Mouse (Mus musculus) limb, embryonic 10.5 days (tissue): ENCODE measurements around the gene Casp14. TPM values are rescaled to one million over a fixed set of nuclear protein-coding genes. Genes with fewer than 3 reads are reported as not detected.

Experiments used
- polyA plus RNA-seq: library from polyadenylated mRNA; unstranded; fragments of >200 nt; fragmentation: Nextera tagmentation; extraction: Ambion mirVana; gene quantifications from 2 replicates; pipeline ENCODE4 v1.2.1, GENCODE M21; 2016

Casp14 gene
- polyA plus RNA-seq, 1 experiment from 2014 or later, result 0.06 TPM

Other genes with a start within 250 kb of the Casp14 start
- gene Olfr1358, start 200.9 kb downstream of the Casp14 start, polyA plus RNA-seq, result not detected in 2 replicates
- gene Ilvbl, start 143.9 kb downstream of the Casp14 start, polyA plus RNA-seq, result 27.2 and 38.8 TPM in 2 replicates
- gene Syde1, start 126.3 kb downstream of the Casp14 start, polyA plus RNA-seq, result 15.7 and 19.7 TPM in 2 replicates
- gene Olfr1357, start 100.2 kb downstream of the Casp14 start, polyA plus RNA-seq, result not detected in 2 replicates
- 0.14 and 0.20 TPM in 2 replicates for gene Ccdc105, start 34.8 kb upstream of the Casp14 start, polyA plus RNA-seq
- gene Slc1a6, start 62.2 kb upstream of the Casp14 start, polyA plus RNA-seq, result 0.49 and 1.1 TPM in 2 replicates
- not detected in 2 replicates for gene Olfr1356, start 133.9 kb upstream of the Casp14 start, polyA plus RNA-seq
- not detected in 2 replicates for gene Olfr1355, start 157.2 kb upstream of the Casp14 start, polyA plus RNA-seq
- gene Olfr1354, start 194.9 kb upstream of the Casp14 start, polyA plus RNA-seq, result not detected in 2 replicates
- gene Olfr8, start 232.3 kb upstream of the Casp14 start, polyA plus RNA-seq, result not detected in 2 replicates
- not detected in 2 replicates for gene Olfr1353, start 245.0 kb upstream of the Casp14 start, polyA plus RNA-seq